Mouse (Mus musculus) kidney, adult 9 months (tissue): ENCODE results near the gene Treml1.

ENCODE experiments used
- DNase-seq: peaks from one replicate; pipeline ENCODE4 v3.0.0; 2022

The Treml1 gene

DNA sequence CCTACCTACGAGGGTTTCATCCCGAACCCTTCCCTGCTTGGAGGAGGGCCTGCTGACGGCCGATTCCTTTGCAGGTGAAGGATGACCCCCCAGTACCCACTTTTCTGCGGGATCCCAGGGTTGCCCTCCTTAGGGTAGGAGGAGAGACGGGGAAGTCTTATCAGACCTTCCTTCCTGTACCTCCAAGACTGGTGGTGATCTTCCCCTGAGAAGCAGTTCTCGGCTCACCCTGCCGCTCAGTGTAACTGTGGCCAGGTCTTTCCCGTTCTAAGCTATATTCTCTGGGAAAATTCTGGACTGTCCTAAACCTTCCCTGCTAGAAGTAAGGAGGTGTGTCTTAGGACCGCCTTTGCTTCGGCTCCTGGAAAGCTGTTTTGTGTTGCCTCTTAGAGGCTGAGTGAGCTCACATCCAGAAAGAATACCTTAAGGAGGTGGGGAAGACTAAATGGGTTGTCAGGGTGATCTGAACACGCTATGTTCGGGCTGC, 50.6 kb downstream of the Treml1 start:
- no peak for DNase-seq

GRCm38 (mm10) chr17:48411241-48411640, 51.5 kb downstream of the Treml1 start:
- DNase-seq: no peak

DNA sequence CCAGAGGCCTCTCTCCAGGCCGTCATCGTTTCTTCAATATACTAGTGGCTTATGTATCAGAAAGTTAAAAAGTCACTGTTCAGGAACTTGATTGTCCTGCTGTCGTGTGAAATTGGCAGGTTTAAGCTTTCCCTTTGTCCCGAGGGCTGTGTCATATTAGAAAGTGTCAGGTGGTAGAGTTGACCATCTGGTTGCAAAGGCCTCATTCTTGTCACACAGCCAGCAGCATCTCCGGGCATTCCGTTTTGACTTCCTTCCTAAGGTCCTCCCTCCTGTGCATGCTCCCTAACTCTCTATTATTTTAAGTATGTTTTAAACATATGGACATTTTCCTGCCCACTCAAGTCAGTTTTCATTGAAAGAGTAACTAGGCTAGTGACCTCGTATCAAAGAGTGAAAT, 56.3 kb downstream of the Treml1 start:
- peak; percentile 32 for DNase-seq
